Mouse (Mus musculus): ENCODE results near the gene Sfn. TPM values are rescaled to one million over a fixed set of nuclear protein-coding genes. Genes with fewer than 3 reads are reported as not detected.
"Not testable (repeated sequence)": the region's sequence is repeated elsewhere in the genome, so short reads cannot be mapped to it uniquely, and the experiment has no call there.

Gene Sfn
- 1.7 and 32.5 TPM in 2 replicates for polyA plus RNA-seq (2015; fragmentation: Nextera tagmentation; extraction: Ambion mirVana)

DNA sequence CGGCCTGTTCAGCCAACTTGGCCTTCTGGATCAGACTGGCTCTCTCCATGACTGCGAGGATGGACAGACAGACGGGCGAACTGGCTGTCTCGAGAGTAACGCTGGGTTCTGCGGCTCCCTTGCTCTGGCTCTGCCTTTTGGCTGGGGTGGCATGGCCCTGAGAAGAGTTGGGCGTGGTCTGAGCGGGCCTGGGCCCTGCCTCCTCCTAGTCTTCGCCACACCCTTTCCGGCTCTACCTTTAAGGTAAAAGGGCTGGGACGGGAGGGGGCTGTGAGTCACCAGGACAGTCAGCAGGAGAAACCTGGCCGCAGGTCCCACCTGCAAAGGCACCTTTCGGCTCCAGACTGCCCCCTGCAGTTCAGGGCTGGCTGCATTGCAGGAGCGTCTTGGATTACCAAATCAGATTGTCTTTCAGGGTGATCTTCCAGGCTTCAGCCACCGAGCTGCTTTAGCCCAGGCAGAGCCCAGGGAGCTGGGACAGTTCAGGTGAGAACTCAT, at the start of gene Sfn:
Sfn (minus strand) TSS at position 448 of the 498 bp plus-strand sequence.
- Histone ChIP-seq H3K27ac (replicated peaks) (no peak within 1 kb of the TSS), H3K4me3 (replicated peaks) (peak within 1 kb of the TSS; percentile 14), H3K4me2 (peak within 1 kb of the TSS; percentile 26), H3K4me1 (peaks cover 19% of the 10 kb centered on the region), H3K9ac (replicated peaks) (no peak within 1 kb of the TSS), H3K27me3 (replicated peaks) (peaks cover 59% of the 10 kb centered on the region), H3K36me3 (peaks cover 27% of the 10 kb centered on the region), H3K9me3 (replicated peaks) (no peaks in the 10 kb centered on the region)
- WGBS = under 1% methylated on average over 16 of the region's 16 CpGs
- no peak for ATAC-seq (ENCODE audit: low FRiP score)

DNA sequence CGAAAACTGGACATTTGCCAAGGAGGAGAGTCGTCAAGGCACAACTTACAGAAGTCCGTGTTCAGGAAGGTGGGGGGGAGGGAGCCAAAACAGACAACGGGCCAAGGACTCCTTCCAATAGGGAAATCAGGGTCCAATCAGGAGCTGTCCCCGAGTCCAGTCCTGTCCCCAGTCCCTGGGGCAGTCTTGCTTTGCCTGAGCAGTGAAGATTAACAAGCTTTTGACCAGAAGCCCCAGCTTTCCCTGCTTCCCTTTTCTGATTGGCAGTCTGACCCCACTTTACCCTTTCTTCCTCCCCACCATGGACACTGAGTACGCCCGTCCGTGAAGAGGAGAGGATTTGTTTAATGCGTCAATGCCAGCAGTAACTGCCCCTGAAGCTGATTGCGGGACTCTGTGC, 49.5 kb upstream of the Sfn start:
- H3K4me3 ChIP-seq (replicated peaks) = no peak overlapping the region

DNA sequence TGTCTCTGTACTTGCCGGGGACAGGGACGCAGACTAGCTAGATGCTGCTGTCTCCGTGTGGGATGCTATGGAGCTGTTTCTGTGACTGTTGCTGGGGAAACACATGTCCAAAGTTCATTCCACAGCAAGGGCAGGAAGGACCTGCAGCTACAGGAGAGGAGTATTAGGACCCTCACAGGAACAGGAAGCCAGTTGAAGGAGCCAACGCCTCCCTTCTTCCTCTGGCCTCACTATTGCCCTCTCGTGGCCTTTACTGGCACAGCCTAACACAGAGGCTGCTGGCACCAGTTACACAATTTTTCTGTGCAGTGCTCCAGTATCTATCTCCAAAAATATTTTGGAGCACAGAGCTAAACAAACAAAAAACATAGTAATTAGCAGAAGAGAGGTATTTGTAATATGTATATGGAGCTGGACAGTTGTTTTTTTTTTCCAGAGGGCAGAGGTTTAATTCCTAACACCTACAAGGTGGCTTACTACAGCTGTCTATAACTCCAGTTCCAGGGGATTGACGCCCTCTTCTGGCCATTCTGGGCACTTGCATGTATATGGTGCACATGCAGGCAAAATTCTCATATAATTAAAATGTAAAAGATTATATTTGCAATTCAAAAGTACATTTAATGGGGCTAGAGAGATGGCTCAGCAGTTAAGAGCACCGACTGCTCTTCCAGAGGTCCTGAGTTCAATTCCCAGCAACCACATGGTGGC, 48.2 kb upstream of the Sfn start, which contains the start of gene Zdhhc18:
Zdhhc18 (minus strand) TSS at position 166 of the 711 bp plus-strand sequence.
- Histone ChIP-seq H3K4me2 (peak within 1 kb of the TSS; percentile 50), H3K4me3 (replicated peaks) (peak within 1 kb of the TSS; percentile 24), H3K4me1 (0 out of 2 replicates have a peak, but pooled peaks cover 2% of the 10 kb centered on the region), H3K27ac (replicated peaks) (0 out of 2 replicates have a peak within 1 kb of the TSS, but pooled peaks have one; percentile 45), H3K36me3 (no peaks in the 10 kb centered on the region), H3K9me3 (replicated peaks) (no peaks in the 10 kb centered on the region), H3K9ac (replicated peaks) (no peak within 1 kb of the TSS), H3K27me3 (replicated peaks) (no peaks in the 10 kb centered on the region)
- 38% methylated on average over 7 of the region's 7 CpGs for WGBS
- ATAC-seq (ENCODE audit: low FRiP score) = no peak

More for the DNA sequence above, 49.5 kb upstream of the Sfn start:
- peaks cover 5% of the 10 kb centered on the region; the same call in 1 of the 2 replicates for H3K4me1 ChIP-seq
- H3K27ac ChIP-seq (replicated peaks) = no peak overlapping the region
- H3K36me3 ChIP-seq = no peaks in the 10 kb centered on the region
- no peak overlapping the region for H3K9ac ChIP-seq (replicated peaks)
- H3K9me3 ChIP-seq (replicated peaks) = no peaks in the 10 kb centered on the region
- 65% methylated on average over 10 of the region's 10 CpGs for WGBS
- no peaks in the 10 kb centered on the region for H3K27me3 ChIP-seq (replicated peaks)
- H3K4me2 ChIP-seq = no peak overlapping the region
- ATAC-seq (ENCODE audit: low FRiP score) = no peak

DNA sequence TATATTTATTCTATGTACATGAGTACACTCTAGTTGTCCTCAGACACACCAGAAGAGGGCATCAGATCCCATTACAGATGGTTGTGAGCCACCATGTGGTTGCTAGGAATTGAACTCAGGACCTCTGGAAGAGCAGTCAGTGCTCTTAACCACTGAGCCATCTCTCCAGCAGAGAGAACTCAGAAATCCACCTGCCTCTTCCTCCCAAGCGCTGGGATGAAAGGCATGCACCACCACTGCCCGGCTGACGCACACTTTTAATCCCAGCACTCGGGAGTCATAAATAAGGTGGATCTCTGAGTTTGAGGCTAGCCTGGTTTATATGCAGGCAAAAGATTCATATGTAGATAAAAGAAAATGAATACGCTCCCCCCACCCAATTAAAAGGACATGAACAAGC, 47.5 kb upstream of the Sfn start:
- H3K27me3 ChIP-seq (replicated peaks); ATAC-seq (ENCODE audit: low FRiP score); H3K4me1 ChIP-seq; H3K36me3 ChIP-seq; H3K9me3 ChIP-seq (replicated peaks); H3K9ac ChIP-seq (replicated peaks): not testable (repeated sequence)
- H3K4me2 ChIP-seq = peak overlapping the region; percentile 50
- 0 out of 2 replicates have a peak overlapping the region, but pooled peaks have one; percentile 45 for H3K27ac ChIP-seq (replicated peaks)
- 93% methylated on average over 5 of the region's 5 CpGs for WGBS
- H3K4me3 ChIP-seq (replicated peaks) = peak overlapping the region; percentile 24; the same call in 1 of the 2 replicates

DNA sequence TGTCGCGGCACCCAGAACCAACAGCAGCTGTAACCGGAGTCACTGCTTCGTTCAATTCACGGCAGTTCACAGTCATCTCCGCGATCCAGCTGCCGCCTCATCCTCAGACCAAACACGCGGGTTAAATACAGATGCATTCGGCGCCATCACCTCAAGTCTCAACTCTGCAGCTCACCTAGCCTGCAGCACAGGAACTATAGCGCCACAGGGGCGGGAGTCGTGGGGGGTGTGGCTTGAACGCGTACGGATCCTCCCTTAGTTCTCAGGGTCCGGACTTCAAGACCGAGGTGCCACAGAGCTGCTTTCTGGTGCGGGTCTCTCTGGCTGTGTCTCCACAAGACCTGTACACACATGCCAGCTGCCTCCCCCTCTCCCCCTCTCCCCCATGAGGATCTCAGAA, 43.7 kb upstream of the Sfn start:
- Histone ChIP-seq H3K9ac (replicated peaks) (no peak overlapping the region), H3K4me3 (replicated peaks) (no peak overlapping the region), H3K4me1 (0 out of 2 replicates have a peak, but pooled peaks cover 2% of the 10 kb centered on the region), H3K9me3 (replicated peaks) (0 out of 2 replicates have a peak, but pooled peaks cover 8% of the 10 kb centered on the region), H3K27me3 (replicated peaks) (no peaks in the 10 kb centered on the region), H3K27ac (replicated peaks) (no peak overlapping the region), H3K4me2 (no peak overlapping the region), H3K36me3 (no peaks in the 10 kb centered on the region)
- ATAC-seq (ENCODE audit: low FRiP score) = no peak
- 51% methylated on average over 21 of the region's 21 CpGs for WGBS

DNA sequence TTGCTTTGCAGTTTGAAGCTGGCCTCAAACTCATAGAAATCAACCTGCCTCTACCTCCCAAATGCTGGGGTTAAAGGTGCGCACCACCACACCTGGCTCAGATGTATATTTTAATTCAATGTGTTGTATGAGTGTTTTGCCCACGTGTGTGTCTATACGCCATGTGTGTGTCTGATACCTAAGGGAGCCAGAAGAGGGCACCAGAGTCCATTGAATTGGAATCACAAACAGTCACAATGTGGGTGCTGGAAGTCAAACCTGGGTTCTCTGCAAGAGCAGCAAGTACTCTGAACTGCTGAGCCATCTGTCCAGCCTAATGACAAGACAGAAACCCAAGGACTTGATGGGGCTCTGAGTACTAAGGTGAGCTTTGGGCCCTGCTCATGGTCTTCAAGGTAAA, 43.2 kb upstream of the Sfn start:
- 91% methylated on average over 3 of the region's 3 CpGs for WGBS
- Histone ChIP-seq H3K27ac (replicated peaks) (no peak overlapping the region), H3K9me3 (replicated peaks) (0 out of 2 replicates have a peak, but pooled peaks cover 8% of the 10 kb centered on the region), H3K4me2 (no peak overlapping the region), H3K27me3 (replicated peaks) (no peaks in the 10 kb centered on the region), H3K4me3 (replicated peaks) (no peak overlapping the region), H3K36me3 (no peaks in the 10 kb centered on the region), H3K9ac (replicated peaks) (no peak overlapping the region), H3K4me1 (0 out of 2 replicates have a peak, but pooled peaks cover 2% of the 10 kb centered on the region)
- ATAC-seq (ENCODE audit: low FRiP score) = no peak

DNA sequence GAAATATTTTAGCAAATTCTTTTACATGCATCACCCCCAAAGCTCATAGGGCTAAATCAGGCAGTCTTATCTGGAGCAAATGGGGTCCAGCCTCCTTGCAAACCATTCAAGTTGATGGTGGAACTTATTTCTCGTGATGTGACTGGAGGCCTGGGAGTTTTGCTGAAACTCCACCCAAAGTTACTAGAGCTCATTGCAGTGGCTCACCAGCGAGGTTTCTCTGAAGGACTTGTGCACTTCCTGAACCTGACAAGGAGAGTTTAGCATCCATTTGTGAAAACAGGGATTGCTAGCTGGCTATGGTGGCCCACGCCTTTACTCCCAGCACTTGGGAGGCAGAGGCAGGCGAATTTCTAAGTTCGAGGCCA, 32.1 kb upstream of the Sfn start:
- no peak for ATAC-seq (ENCODE audit: low FRiP score)
- 86% methylated on average over 5 of the region's 5 CpGs for WGBS

DNA sequence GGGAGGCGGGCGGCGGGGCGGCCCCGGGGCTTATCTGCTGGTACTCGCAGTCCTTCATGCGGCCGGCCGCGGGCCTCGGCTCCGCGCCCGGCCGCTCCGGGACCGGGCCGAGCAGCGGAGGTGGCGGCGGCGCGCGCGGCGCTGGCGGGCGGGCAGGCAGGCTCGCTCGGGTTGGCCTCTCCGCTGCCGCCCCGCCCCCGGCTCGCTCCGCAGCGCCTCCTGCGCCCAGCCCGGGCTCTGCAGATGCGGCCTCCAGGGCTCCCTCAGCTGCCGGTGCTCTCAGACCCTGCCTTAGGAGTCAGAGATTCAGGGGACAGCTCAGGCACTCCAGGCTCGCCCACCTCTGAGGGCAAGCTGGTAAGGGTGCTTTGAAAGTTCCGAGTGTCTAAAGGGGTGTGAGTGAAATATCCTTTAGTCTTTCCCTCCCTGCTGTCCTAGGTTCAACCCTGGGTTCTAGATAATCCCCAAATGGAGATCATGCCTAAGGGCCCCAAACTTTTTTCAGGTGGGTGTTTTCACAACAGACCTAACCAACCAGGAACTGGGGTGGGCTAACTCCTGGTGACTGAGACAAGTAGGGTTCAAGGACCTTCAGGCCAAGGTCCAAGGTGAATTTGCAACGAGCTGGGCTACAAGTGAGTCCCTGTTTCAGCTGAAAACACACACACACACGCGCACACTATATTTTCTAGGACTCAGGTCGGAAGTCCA, 31.5 kb upstream of the Sfn start:
- Histone ChIP-seq H3K27me3 (replicated peaks) (no peaks in the 10 kb centered on the region), H3K4me3 (replicated peaks) (peak overlapping the region; percentile 77), H3K9ac (replicated peaks) (peak overlapping the region; percentile 87), H3K9me3 (replicated peaks) (no peaks in the 10 kb centered on the region), H3K36me3 (no peaks in the 10 kb centered on the region), H3K4me1 (peaks cover 34% of the 10 kb centered on the region), H3K4me2 (peak overlapping the region; percentile 90), H3K27ac (replicated peaks) (peak overlapping the region; percentile 86)
- peak; percentile 92 for ATAC-seq (ENCODE audit: low FRiP score)
- WGBS = 15% methylated on average over 24 of the region's 47 CpGs

More for the DNA sequence above, 32.1 kb upstream of the Sfn start:
- H3K4me2 ChIP-seq = no peak overlapping the region
- H3K4me3 ChIP-seq (replicated peaks) = no peak overlapping the region
- H3K9me3 ChIP-seq (replicated peaks) = no peaks in the 10 kb centered on the region
- no peaks in the 10 kb centered on the region for H3K36me3 ChIP-seq
- H3K27me3 ChIP-seq (replicated peaks) = no peaks in the 10 kb centered on the region
- H3K9ac ChIP-seq (replicated peaks) = no peak overlapping the region
- peaks cover 31% of the 10 kb centered on the region for H3K4me1 ChIP-seq
- no peak overlapping the region for H3K27ac ChIP-seq (replicated peaks)

DNA sequence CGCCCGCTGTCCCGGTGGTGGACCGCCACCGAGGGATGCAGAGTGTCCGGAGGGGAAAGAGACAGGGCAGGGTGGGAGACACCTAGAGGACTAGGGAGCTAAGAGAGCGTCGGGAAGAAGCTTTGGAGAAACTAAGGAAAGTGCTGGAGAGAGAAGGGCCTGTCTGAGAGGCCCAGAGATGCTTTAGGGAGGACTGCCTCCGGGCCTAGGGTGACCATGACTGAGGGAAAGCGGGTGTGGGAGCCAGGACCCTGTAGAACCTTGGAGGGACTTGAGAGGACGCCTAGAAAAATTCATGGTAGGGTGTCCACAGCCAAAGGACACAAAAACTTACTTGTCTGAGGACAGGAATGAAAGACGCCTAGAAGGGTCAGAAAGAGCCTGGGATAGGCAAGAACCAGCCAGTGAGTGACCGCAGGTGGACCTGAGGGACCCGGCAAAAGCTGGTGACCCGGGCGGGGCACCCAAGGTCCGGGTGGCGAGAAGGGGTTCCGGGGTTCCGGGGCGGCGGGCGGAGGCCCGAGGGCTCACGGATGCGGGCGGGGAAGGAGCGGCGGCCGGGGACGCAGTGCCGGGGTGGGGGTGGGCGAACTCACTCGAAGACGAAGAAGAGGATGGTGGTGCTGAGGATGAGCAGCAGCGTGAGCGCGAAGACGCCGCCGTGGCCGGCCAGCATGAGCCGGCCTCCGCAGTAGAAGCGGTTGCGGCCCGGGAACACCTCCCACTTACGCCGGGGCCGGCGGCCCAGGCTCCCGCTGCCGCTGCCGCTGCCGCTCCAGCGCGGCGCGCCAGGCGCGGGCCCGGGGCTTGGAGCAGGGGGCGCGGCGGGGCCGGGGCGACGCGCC, 30.7 kb upstream of the Sfn start:
- H3K9me3 ChIP-seq (replicated peaks) = no peaks in the 10 kb centered on the region
- peak overlapping the region; percentile 86 for H3K27ac ChIP-seq (replicated peaks)
- 1% methylated on average over 54 of the region's 69 CpGs for WGBS
- peaks cover 34% of the 10 kb centered on the region for H3K4me1 ChIP-seq
- peak overlapping the region; percentile 77 for H3K4me3 ChIP-seq (replicated peaks)
- ATAC-seq (ENCODE audit: low FRiP score) = peak; percentile 77
- H3K9ac ChIP-seq (replicated peaks) = peak overlapping the region; percentile 87
- H3K27me3 ChIP-seq (replicated peaks) = no peaks in the 10 kb centered on the region
- no peaks in the 10 kb centered on the region for H3K36me3 ChIP-seq
- peak overlapping the region; percentile 90 for H3K4me2 ChIP-seq

DNA sequence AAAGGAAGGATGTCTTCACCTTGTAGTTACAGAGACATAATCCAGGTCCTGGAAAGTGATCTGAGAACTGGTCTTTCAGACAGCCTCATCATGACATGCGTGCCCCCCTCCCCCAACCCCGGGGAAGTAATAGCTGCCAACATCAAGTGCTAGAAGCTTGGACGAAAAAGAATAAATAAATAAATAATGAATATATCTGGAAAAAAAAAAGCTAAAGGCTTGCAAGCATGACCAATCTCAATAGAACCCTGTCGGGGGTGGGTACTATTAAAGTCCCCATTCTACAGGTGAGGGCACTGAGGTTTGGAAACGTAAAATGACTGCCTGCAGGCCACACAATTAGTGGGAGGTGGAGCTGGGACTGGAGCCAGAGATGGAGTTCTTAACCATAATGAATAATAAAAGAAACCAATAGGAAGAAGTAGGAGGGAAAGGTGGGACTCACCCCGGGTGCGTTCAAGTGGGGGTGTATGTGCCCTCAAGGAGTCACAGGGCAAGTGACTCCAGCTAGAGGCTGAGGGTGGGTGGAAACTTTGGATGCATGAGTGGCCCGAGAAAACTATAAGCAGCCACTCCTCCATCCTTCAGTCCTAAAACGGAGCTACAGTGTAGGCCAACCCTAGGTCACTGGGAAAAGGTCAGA, 29.9 kb upstream of the Sfn start:
- H3K4me3 ChIP-seq (replicated peaks) = peak overlapping the region; percentile 77
- peak overlapping the region; percentile 86; the same call in 1 of the 2 replicates for H3K27ac ChIP-seq (replicated peaks)

More for the DNA sequence above, 29.9 kb upstream of the Sfn start:
- peak overlapping the region; percentile 90 for H3K4me2 ChIP-seq
- H3K4me1 ChIP-seq = peaks cover 34% of the 10 kb centered on the region
- H3K9ac ChIP-seq (replicated peaks) = peak overlapping the region; percentile 87
- no peaks in the 10 kb centered on the region for H3K27me3 ChIP-seq (replicated peaks)
- no peak for ATAC-seq (ENCODE audit: low FRiP score)
- peaks cover 3% of the 10 kb centered on the region; the same call in 1 of the 2 replicates for H3K36me3 ChIP-seq
- no peaks in the 10 kb centered on the region for H3K9me3 ChIP-seq (replicated peaks)
- WGBS = 34% methylated on average over 9 of the region's 9 CpGs
